Mouse (Mus musculus): ENCODE results near the gene Rgs2.

- TF ChIP-seq ZNF384 (IDR thresholded peaks at IDR 0.05; ENCODE audit: low read depth, low read length) (no peak), MAFK (IDR thresholded peaks at IDR 0.05; ENCODE audit: insufficient read depth, low read depth, low read length) (no peak), CHD2 (IDR thresholded peaks at IDR 0.05; ENCODE audit: low read depth, low read length) (no peak), ZC3H11A (IDR thresholded peaks at IDR 0.05; ENCODE audit: borderline replicate concordance, low read depth, low read length) (no peak)
These were observed 51.1 kb downstream of the Rgs2 start for GRCm38 (mm10) chr1:143952841-143953240.

Data from ES-E14 (cell line).